Mouse (Mus musculus) neural tube, embryonic 14.5 days (tissue): Measurements from ENCODE around the gene Gm7861. TPM values are rescaled to one million over a fixed set of nuclear protein-coding genes. Genes with fewer than 3 reads are reported as not detected.
"Not testable (repeated sequence)": the region's sequence is repeated elsewhere in the genome, so short reads cannot be mapped to it uniquely, and the experiment has no call there.

ENCODE experiments used
- ATAC-seq: fragments of 200-750 bp; cut with Nextera tagmentation; 2 replicates; pipeline ENCODE4 v1.8.0; 2017; ENCODE audit warnings: low read depth, mild to moderate bottlenecking, moderate TSS enrichment, moderate library complexity
- H3K27ac ChIP-seq: fragments of 300-500 bp; sonication (generic); 2 replicates; pipeline ENCODE4 v1.5.1; 2014; ENCODE audit warnings: low read depth, mild to moderate bottlenecking, control low read depth, low read length, moderate library complexity, mixed read lengths
- H3K27me3 ChIP-seq: fragments of 300-500 bp; sonication (generic); 2 replicates; pipeline ENCODE4 v1.6.1; 2014; ENCODE audit warnings: low read length; ENCODE audit not compliant: control insufficient read depth, insufficient read depth
- H3K36me3 ChIP-seq: fragments of 300-500 bp; sonication (generic); 2 replicates; pipeline ENCODE4 v1.6.1; 2014; ENCODE audit warnings: low read length, mixed read lengths; ENCODE audit not compliant: control insufficient read depth, insufficient read depth
- H3K4me1 ChIP-seq: fragments of 300-500 bp; sonication (generic); 2 replicates; pipeline ENCODE4 v1.6.1; 2014; ENCODE audit warnings: low read length; ENCODE audit not compliant: control insufficient read depth, insufficient read depth
- H3K4me2 ChIP-seq: fragments of 300-500 bp; sonication (generic); 2 replicates; pipeline ENCODE4 v1.6.1; 2014; ENCODE audit warnings: mild to moderate bottlenecking, low read depth, low read length, control low read depth
- H3K4me3 ChIP-seq: fragments of 300-500 bp; sonication (generic); 2 replicates; pipeline ENCODE4 v1.5.1; 2014; ENCODE audit warnings: low read depth, low read length, control low read depth, mixed read lengths
- H3K9ac ChIP-seq: fragments of 300-500 bp; sonication (generic); replicated peaks from 2 replicates; pipeline ENCODE4 v1.6.1; 2014; ENCODE audit warnings: low read depth, mild to moderate bottlenecking, control low read depth, low read length, mixed read lengths
- H3K9me3 ChIP-seq: fragments of 300-500 bp; sonication (generic); 2 replicates; pipeline ENCODE4 v1.6.1; 2016; ENCODE audit warnings: low read length; ENCODE audit not compliant: control insufficient read depth
- WGBS: fragments of 180-500 bp; shearing (Covaris S2); extraction: QIAGEN DNeasy Blood & Tissue Kit; methylation state at CpG from one replicate; pipeline ENCODE4 v1.1.7; 2014; 5-methylcytosine and 5-hydroxymethylcytosine counted together
- polyA plus RNA-seq: library from polyadenylated mRNA; unstranded; fragments of >200 nt; fragmentation: Nextera tagmentation; extraction: Ambion mirVana; gene quantifications from 2 replicates; pipeline ENCODE4 v1.2.1, GENCODE M21; 2014

Gm7861 gene
- not detected in 2 replicates for polyA plus RNA-seq

DNA sequence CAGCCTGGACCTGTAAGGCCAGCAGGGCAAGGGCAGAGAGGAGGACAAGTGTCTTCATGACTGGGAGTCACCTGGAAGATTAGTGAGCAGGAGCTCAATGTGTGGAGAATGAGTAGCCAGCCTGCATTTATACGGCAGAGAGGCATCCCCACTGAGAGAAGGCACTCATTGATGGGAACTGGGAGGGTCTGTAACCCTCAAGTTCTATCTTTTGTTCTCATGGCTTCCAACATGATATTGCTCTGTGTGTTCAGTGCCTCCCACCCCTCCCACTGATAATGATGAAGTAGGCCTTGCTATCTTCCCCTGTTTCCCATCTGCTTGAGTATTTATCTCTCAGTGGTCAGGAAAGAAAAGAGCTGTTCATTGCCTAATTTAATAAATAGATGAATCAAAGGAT, at the start of gene Gm7861:
TSS of gene Gm7861 (minus strand) at position 101 of the 400 bp plus-strand sequence.
- not testable (repeated sequence) for H3K27me3 ChIP-seq, H3K36me3 ChIP-seq, H3K27ac ChIP-seq, ATAC-seq, H3K9me3 ChIP-seq, H3K9ac ChIP-seq, H3K4me3 ChIP-seq, H3K4me2 ChIP-seq, H3K4me1 ChIP-seq
- WGBS: no CpG with 5 or more reads among the region's 1 CpGs

- H3K27me3 ChIP-seq, H3K27ac ChIP-seq, ATAC-seq, H3K36me3 ChIP-seq, H3K4me2 ChIP-seq, H3K9ac ChIP-seq, H3K4me3 ChIP-seq, H3K9me3 ChIP-seq, H3K4me1 ChIP-seq: not testable (repeated sequence)
- WGBS: no CpG with 5 or more reads among the region's 1 CpGs
Observed at GRCm38 (mm10) chr8:21617883-21618282, 23.6 kb upstream of the Gm7861 start, which contains the start of gene Defa26. Gene Defa26 (plus strand): TSS chr8:21618183.

- H3K9ac ChIP-seq, ATAC-seq, H3K9me3 ChIP-seq, H3K4me2 ChIP-seq, H3K4me3 ChIP-seq, H3K4me1 ChIP-seq, H3K27me3 ChIP-seq, H3K36me3 ChIP-seq, H3K27ac ChIP-seq: not testable (repeated sequence)
- WGBS: no CpG with 5 or more reads among the region's 1 CpGs
Observed at GRCm38 (mm10) chr8:21582706-21583105, 11.6 kb downstream of the Gm7861 start, which contains the start of gene Defa28. Gene Defa28 (plus strand): TSS chr8:21583006.

DNA sequence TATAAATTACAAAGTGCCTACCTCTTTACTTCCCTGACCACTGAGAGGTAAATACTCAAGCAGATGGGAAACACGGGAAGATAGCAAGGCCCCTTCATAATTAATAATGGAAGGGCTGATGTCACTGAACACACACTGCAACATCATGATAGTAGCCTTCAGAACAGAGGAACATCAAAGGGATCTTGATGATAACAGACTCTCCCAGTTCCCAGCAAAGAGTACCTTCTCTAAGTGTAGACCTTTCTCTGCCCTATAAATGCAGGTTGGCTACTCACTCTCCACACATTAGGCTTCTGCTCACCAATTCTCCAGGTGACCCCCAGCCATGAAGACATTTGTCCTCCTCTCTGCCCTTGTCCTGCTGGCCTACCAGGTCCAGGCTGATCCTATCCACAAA, 29.2 kb downstream of the Gm7861 start, which contains the start of gene Defa37:
TSS of gene Defa37 (plus strand) at position 301 of the 400 bp plus-strand sequence.
- not testable (repeated sequence) for H3K4me3 ChIP-seq, H3K36me3 ChIP-seq, H3K4me1 ChIP-seq, H3K9ac ChIP-seq, H3K9me3 ChIP-seq, H3K27ac ChIP-seq, H3K4me2 ChIP-seq, H3K27me3 ChIP-seq, ATAC-seq
- no CpG with 5 or more reads among the region's 1 CpGs for WGBS

Other genes starting within 250 kb of the Gm7861 start
- not detected in 2 replicates for gene Defa2, start 216.0 kb downstream of the Gm7861 start, polyA plus RNA-seq
- gene Defa33, start 202.7 kb downstream of the Gm7861 start, polyA plus RNA-seq: not detected in 2 replicates
- gene Defa36, start 167.1 kb downstream of the Gm7861 start, polyA plus RNA-seq: not detected in 2 replicates
- gene Gm7849, start 137.9 kb downstream of the Gm7861 start, polyA plus RNA-seq: not detected in 2 replicates
- not detected in 2 replicates for gene Defa20, start 85.2 kb downstream of the Gm7861 start, polyA plus RNA-seq
- not detected in 2 replicates for gene Defa32, start 65.5 kb downstream of the Gm7861 start, polyA plus RNA-seq
- not detected in 2 replicates for gene Defa37, start 29.1 kb downstream of the Gm7861 start, polyA plus RNA-seq
- not detected in 2 replicates for gene Defa28, start 11.5 kb downstream of the Gm7861 start, polyA plus RNA-seq
- gene Defa26, start 23.7 kb upstream of the Gm7861 start, polyA plus RNA-seq: not detected in 2 replicates
- not detected in 2 replicates for gene Defa17, start 61.3 kb upstream of the Gm7861 start, polyA plus RNA-seq
- gene Defa34, start 71.3 kb upstream of the Gm7861 start, polyA plus RNA-seq: not detected in 2 replicates
- gene AY761184, start 109.1 kb upstream of the Gm7861 start, polyA plus RNA-seq: not detected in 2 replicates
- gene Defa24, start 140.0 kb upstream of the Gm7861 start, polyA plus RNA-seq: not detected in 2 replicates
- not detected in 2 replicates for gene Defb50, start 229.0 kb upstream of the Gm7861 start, polyA plus RNA-seq
- not detected in 2 replicates for gene Defb2, start 245.4 kb upstream of the Gm7861 start, polyA plus RNA-seq